15 mouse cellular contexts compared by ENCODE assay signal in the genomic region with DNA sequence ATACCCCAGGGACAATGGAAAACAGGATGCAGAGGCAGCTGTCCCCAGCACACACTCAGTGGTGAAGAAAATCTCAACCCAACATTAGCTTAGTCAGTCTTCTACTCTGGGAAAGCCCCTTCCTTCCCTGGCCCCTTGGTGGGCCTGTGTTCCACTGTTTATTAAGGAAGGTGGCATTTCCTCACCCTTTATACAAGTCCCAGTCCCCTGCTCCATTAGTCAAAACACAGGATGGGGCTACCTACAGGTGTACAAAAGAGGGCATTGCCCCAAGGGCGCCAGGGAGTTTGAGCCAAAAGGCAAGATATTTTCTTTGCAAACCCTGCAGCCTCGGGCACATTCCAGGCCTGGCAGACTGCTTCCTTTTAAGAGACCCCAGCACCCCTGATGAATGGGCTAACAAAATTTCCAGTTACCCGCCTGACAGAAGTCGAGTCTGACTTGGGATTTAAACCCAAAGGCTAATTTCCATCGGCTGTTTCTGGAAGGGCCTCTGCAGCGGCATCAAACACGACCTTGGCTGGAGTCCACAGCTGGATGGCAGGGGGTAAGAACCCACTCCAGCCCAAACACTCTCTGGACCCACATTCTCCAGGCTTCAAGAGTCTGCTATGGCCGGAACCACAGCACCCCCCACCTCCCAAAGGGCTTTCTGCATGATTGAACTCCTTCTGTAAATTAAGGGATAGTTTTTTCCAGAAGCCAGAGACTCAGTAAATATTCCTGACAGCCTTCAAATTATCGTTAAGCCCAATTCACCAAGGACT. TPM values are rescaled to one million over a fixed set of nuclear protein-coding genes. Genes with fewer than 3 reads are reported as not detected.
DNase-seq lines count a peak whose midpoint lies in the region; ATAC-seq and TF ChIP-seq lines count a peak whose summit lies in the region.
"Had no signal": no experiment of that assay in that cellular context is flagged by ENCODE, and none has a peak within 500 bp of the region (broad histone marks: within the 10 kb centered on the region; RNA-seq: fewer than 3 reads in every experiment).

No protein-coding gene starts in this region.

- in situ Hi-C loops in Patski (cut with MboI; ENCODE audit: low pct_unique_long_range_greater_than_20kb): no loop called here

- no peak for TF ChIP-seq CTCF in Patski (IDR thresholded peaks at IDR 0.05)

- peak; percentile 23 for DNase-seq in kidney, adult 18-20 months
- no peak for DNase-seq in kidney, adult 8-10 months
- peak; percentile 56 for DNase-seq in Muller cell, postnatal 12 days (ENCODE audit: inconsistent ontology term)
- DNase-seq in Patski (ENCODE audit: low read depth, low spot score): peak; percentile 44
- peak; percentile 49 for DNase-seq in forelimb bud, embryonic 11.5 days (ENCODE audit: low read depth, low spot score)
- no peak for DNase-seq in urinary bladder, postnatal 14 days (ENCODE audit: low spot score)
- DNase-seq in layer of hippocampus, adult 8-10 months (ENCODE audit: low spot score in 2 of 2): no peak
- DNase-seq: cerebellum, adult 9-10 months; heart, adult 18-20 months; retina, postnatal 1 day; thymus, adult 18-20 months had no signal

- H3K27me3 ChIP-seq in Patski: no peaks in the 10 kb centered on the region
- H3K27me3 ChIP-seq: hindbrain, embryonic 12.5 days had no signal

- POLR2A ChIA-PET in Patski (lab: Charles Lee): interaction anchor here (0.6 to 0.7 kb wide), 2 partner anchors 117 to 840 kb away, joined by 3 to 4 read pairs; no protein-coding TSS in a partner anchor

- CTCF ChIA-PET in Patski (lab: Charles Lee): interaction anchor here (1.0 to 1.4 kb wide), 2 partner anchors 10 to 28 kb away, joined by 3 to 4 read pairs; no protein-coding TSS in a partner anchor

- peak; percentile 41 for ATAC-seq in Patski
- ATAC-seq: CD4-positive, CD25-positive, alpha-beta regulatory T cell, adult 4 months; intestine, postnatal 0 days; lung, postnatal 0 days had no signal

RNA-seq across cellular contexts. Expression of a gene that starts 49.9 kb away (rescaled TPM):
- 22.6 TPM for polyA plus RNA-seq in Patski (2021)
- 10 to 100 TPM; 40.4 to 46.2 (median 43.4) TPM for total RNA-seq in layer of hippocampus, adult 8-10 months (2022)

Comparison
In these comparisons a context has a peak if more than half of its experiments do, and no peak if none do; other contexts are left out.
1. DNase-seq: peak in kidney, adult 18-20 months (single experiment), Muller cell, postnatal 12 days (single experiment), Patski (single experiment) and forelimb bud, embryonic 11.5 days (single experiment); none in kidney, adult 8-10 months (0 of 2), urinary bladder, postnatal 14 days (single experiment) and layer of hippocampus, adult 8-10 months (0 of 2).